Mouse (Mus musculus) kidney, adult 2 months (tissue): Measurements from ENCODE around the gene Ehhadh.

ENCODE experiments used
- CTCF ChIP-seq: fragments of 200-500 bp; conservative IDR thresholded peaks from 2 replicates; pipeline ENCODE4 v1.5.1; 2011; ENCODE audit warnings: low read depth, mild to moderate bottlenecking, control low read depth, low read length, moderate library complexity, mixed read lengths; ENCODE audit not compliant: insufficient read depth, insufficient read length
- POLR2A ChIP-seq: fragments of 200-500 bp; IDR thresholded peaks from one replicate; pipeline ENCODE4 v1.6.1; 2011; ENCODE audit warnings: low read depth, low read length, control low read depth

DNA sequence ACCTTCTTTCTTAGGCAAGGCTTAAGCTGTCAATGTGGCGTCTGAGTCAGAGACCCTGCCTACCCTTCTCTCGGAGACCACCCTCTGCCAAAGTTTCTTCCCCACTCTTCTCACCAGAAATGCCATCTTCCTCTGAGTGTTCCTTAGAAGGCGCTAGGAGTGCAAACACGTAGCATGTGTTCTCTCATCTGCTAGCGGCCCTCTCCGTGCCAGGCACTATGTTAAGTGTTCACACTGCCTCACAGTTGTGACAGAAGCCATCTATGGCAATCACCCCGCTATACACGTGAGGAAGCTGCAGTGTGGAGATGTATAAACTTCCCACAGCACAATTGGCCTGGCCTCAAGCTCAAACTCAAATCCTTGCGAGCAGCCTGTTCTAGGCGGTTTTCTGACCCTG lies 73.1 kb downstream of the Ehhadh start:
- no peak for TF ChIP-seq CTCF
- no peak for TF ChIP-seq POLR2A
